Mouse (Mus musculus) forebrain, embryonic 11.5 days (tissue): ENCODE results near the gene Socs4. TPM values are rescaled to one million over a fixed set of nuclear protein-coding genes. Genes with fewer than 3 reads are reported as not detected.

Experiments used
- ATAC-seq: fragments of 200-750 bp; cut with Nextera tagmentation; replicated peaks from 2 replicates; pipeline ENCODE4 v1.8.0; 2017; ENCODE audit warnings: moderate TSS enrichment; ENCODE audit not compliant: low FRiP score
- DNase-seq: peaks from one replicate; pipeline ENCODE4 v3.0.0-alpha.2; 2017; ENCODE audit warnings: low spot score
- H3K27ac ChIP-seq: fragments of 300-500 bp; sonication (generic); 2 replicates; pipeline ENCODE4 v1.5.1; 2014; ENCODE audit warnings: low read depth, low read length
- H3K27me3 ChIP-seq: fragments of 300-500 bp; sonication (generic); 2 replicates; pipeline ENCODE4 v1.6.1; 2014; ENCODE audit warnings: mild to moderate bottlenecking, low read length, mixed read lengths; ENCODE audit not compliant: control insufficient read depth, insufficient read depth
- H3K36me3 ChIP-seq: fragments of 300-500 bp; sonication (generic); 2 replicates; pipeline ENCODE4 v1.6.1; 2014; ENCODE audit warnings: mild to moderate bottlenecking, low read length, moderate library complexity, mixed read lengths; ENCODE audit not compliant: control insufficient read depth, insufficient read depth
- H3K4me1 ChIP-seq: fragments of 300-500 bp; sonication (generic); replicated peaks from 2 replicates; pipeline ENCODE4 v1.6.1; 2014; ENCODE audit warnings: low read length, mixed read lengths; ENCODE audit not compliant: control insufficient read depth, insufficient read depth
- H3K4me2 ChIP-seq: fragments of 300-500 bp; sonication (generic); 2 replicates; pipeline ENCODE4 v1.6.1; 2014; ENCODE audit warnings: low read depth, mild to moderate bottlenecking, low read length, moderate library complexity, mixed read lengths; ENCODE audit not compliant: severe bottlenecking
- H3K4me3 ChIP-seq: fragments of 300-500 bp; sonication (generic); 2 replicates; pipeline ENCODE4 v1.5.1; 2014; ENCODE audit warnings: low read depth, low read length
- H3K9ac ChIP-seq: fragments of 300-500 bp; sonication (generic); 2 replicates; pipeline ENCODE4 v1.6.1; 2014; ENCODE audit warnings: low read length
- H3K9me3 ChIP-seq: fragments of 300-500 bp; sonication (generic); 2 replicates; pipeline ENCODE4 v1.6.1; 2016; ENCODE audit warnings: low read length, mixed read lengths; ENCODE audit not compliant: control insufficient read depth
- WGBS: fragments of 180-500 bp; shearing (Covaris S2); extraction: QIAGEN DNeasy Blood & Tissue Kit; methylation state at CpG from one replicate; pipeline ENCODE4 v1.1.7; 2014; 5-methylcytosine and 5-hydroxymethylcytosine counted together
- polyA plus RNA-seq: library from polyadenylated mRNA; unstranded; fragments of >200 nt; fragmentation: Nextera tagmentation; extraction: Ambion mirVana; gene quantifications from 2 replicates; pipeline ENCODE4 v1.2.1, GENCODE M21; 2014

Socs4 gene
- polyA plus RNA-seq, 1 experiment from 2014 or later, result 5.5 TPM

DNA sequence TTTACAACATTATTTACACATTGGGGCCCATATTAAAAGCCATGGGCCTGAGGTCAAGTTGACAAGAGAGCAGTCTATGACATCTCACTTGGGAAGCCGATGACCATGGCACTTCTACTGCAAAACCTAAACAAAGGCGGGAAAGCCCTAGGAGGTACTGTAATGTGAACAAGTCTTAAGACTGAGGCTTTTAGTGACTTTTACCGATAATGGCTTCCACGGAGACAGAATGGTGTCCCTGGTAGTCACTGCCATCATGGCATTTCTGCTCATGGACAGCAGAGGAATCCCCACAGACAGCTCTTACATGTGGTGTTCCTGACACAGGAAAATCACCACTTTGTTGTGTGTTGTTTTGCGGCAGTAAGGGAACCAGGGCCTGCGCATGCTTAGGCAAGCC is 35.7 kb upstream of the Socs4 start:
- Histone ChIP-seq H3K36me3 (peaks cover 7% of the 10 kb centered on the region), H3K9me3 (no peaks in the 10 kb centered on the region), H3K27me3 (no peaks in the 10 kb centered on the region), H3K4me1 (no peaks in the 10 kb centered on the region), H3K4me3 (no peak overlapping the region), H3K27ac (no peak overlapping the region), H3K4me2 (no peak overlapping the region), H3K9ac (no peak overlapping the region)
- WGBS, result 95% methylated on average over 6 of the region's 6 CpGs
- ATAC-seq (no peak), DNase-seq (no peak)

DNA sequence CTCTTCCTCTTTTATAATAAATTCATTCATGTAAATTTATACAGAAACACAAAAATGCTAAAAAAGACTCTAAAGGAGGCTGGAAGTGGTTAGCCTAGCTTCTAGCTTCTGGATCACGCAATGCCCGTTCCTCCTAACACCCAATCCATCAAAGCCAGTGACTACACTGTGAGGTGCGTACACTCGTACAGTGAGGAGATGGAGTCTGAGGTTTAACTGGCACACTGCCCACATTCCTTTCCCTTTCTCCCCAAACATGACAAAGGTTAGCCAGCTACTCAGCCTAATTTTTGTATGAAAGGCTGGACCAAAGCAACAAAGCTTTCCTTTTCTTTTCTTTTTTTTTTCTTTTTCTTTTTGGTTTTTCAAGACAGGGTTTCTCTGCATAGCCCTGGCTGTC is 34.0 kb upstream of the Socs4 start:
- no peak overlapping the region for H3K27ac ChIP-seq
- no peaks in the 10 kb centered on the region for H3K4me1 ChIP-seq
- WGBS, result 83% methylated on average over 4 of the region's 4 CpGs
- H3K4me2 ChIP-seq, result no peak overlapping the region
- peaks cover 12% of the 10 kb centered on the region for H3K36me3 ChIP-seq
- no peaks in the 10 kb centered on the region for H3K27me3 ChIP-seq
- ATAC-seq, result no peak
- no peaks in the 10 kb centered on the region for H3K9me3 ChIP-seq
- H3K9ac ChIP-seq, result no peak overlapping the region
- no peak overlapping the region for H3K4me3 ChIP-seq
- no peak for DNase-seq

DNA sequence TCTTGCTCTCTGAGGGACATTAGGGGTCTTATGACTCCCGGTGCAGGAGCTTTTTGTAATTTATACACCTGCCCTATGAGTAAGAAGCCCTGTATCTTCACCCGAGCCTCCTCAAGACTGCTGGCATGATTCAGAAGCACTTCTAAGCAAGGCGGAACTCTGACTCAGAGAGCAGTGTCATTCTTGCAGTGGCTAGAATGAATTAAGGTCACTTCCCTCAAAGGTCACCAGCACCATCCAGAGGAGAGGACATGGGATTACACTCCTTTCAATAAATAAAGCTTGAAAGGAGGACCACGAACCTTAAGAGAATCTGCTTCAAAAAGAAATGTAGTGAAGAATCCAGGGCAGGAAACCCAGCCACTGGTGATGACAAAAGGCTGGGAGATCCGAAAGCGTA is 26.9 kb upstream of the Socs4 start:
- Histone ChIP-seq H3K9me3 (no peaks in the 10 kb centered on the region), H3K36me3 (peaks cover 8% of the 10 kb centered on the region), H3K9ac (no peak overlapping the region), H3K4me2 (no peak overlapping the region), H3K4me3 (no peak overlapping the region), H3K27ac (no peak overlapping the region), H3K4me1 (no peaks in the 10 kb centered on the region), H3K27me3 (no peaks in the 10 kb centered on the region)
- ATAC-seq, result no peak
- no peak for DNase-seq
- WGBS, result 92% methylated on average over 6 of the region's 6 CpGs

- Histone ChIP-seq H3K9ac (no peak overlapping the region), H3K36me3 (peaks cover 7% of the 10 kb centered on the region; the same call in 1 of the 2 replicates), H3K4me3 (no peak overlapping the region), H3K4me1 (no peaks in the 10 kb centered on the region), H3K27ac (no peak overlapping the region), H3K27me3 (no peaks in the 10 kb centered on the region), H3K9me3 (no peaks in the 10 kb centered on the region), H3K4me2 (no peak overlapping the region)
- WGBS, result 95% methylated on average over 3 of the region's 3 CpGs
- DNase-seq (no peak), ATAC-seq (no peak)
Observed at GRCm38 (mm10) chr14:47264866-47265265, 11.9 kb upstream of the Socs4 start.

DNA sequence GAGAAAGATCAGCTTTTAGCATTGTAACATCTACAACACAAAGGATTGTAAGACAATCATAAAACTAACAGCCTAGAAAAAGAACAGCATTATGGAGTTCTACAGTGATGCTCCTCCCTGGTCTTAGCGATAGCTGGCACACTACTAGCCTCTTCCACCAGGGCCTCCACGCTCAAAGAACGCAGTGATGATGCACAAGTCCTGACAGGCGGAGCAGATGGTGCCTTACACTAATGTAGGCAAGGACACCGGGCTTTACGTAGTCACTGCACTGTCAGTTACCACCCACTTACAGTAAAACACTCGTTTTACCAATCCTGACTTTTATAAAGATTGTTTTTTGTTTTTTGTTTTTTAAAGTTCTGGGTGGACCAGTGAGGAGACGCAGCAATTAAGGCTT is 10.9 kb upstream of the Socs4 start:
- no peaks in the 10 kb centered on the region for H3K9me3 ChIP-seq
- DNase-seq (no peak), ATAC-seq (no peak)
- peaks cover 9% of the 10 kb centered on the region; the same call in 1 of the 2 replicates for H3K36me3 ChIP-seq
- no peaks in the 10 kb centered on the region for H3K27me3 ChIP-seq
- H3K4me3 ChIP-seq, result no peak overlapping the region
- no peak overlapping the region for H3K4me2 ChIP-seq
- no peaks in the 10 kb centered on the region for H3K4me1 ChIP-seq
- no peak overlapping the region for H3K9ac ChIP-seq
- 94% methylated on average over 8 of the region's 8 CpGs for WGBS
- no peak overlapping the region for H3K27ac ChIP-seq

- ATAC-seq, result no peak
- Histone ChIP-seq H3K4me3 (no peak overlapping the region), H3K27ac (no peak overlapping the region), H3K4me1 (no peaks in the 10 kb centered on the region), H3K9me3 (no peaks in the 10 kb centered on the region), H3K9ac (no peak overlapping the region), H3K27me3 (no peaks in the 10 kb centered on the region), H3K36me3 (peaks cover 13% of the 10 kb centered on the region; the same call in 1 of the 2 replicates), H3K4me2 (no peak overlapping the region)
- DNase-seq, result no peak
- 96% methylated on average over 4 of the region's 4 CpGs for WGBS
Observed at GRCm38 (mm10) chr14:47269056-47269455, 7.7 kb upstream of the Socs4 start.

- no peak for ATAC-seq
- H3K9ac ChIP-seq, result no peak overlapping the region
- 94% methylated on average over 2 of the region's 2 CpGs for WGBS
- no peak overlapping the region for H3K4me3 ChIP-seq
- no peaks in the 10 kb centered on the region for H3K9me3 ChIP-seq
- no peak overlapping the region for H3K4me2 ChIP-seq
- DNase-seq, result no peak
- no peak overlapping the region for H3K27ac ChIP-seq
- H3K27me3 ChIP-seq, result no peaks in the 10 kb centered on the region
- H3K36me3 ChIP-seq, result peaks cover 13% of the 10 kb centered on the region; the same call in 1 of the 2 replicates
- H3K4me1 ChIP-seq, result no peaks in the 10 kb centered on the region
Observed at GRCm38 (mm10) chr14:47269706-47270105, 7.0 kb upstream of the Socs4 start.

- peaks cover 13% of the 10 kb centered on the region; the same call in 1 of the 2 replicates for H3K36me3 ChIP-seq
- WGBS, result 72% methylated on average over 3 of the region's 3 CpGs
- ATAC-seq, result no peak
Observed at GRCm38 (mm10) chr14:47273751-47274150, 3.0 kb upstream of the Socs4 start.

DNA sequence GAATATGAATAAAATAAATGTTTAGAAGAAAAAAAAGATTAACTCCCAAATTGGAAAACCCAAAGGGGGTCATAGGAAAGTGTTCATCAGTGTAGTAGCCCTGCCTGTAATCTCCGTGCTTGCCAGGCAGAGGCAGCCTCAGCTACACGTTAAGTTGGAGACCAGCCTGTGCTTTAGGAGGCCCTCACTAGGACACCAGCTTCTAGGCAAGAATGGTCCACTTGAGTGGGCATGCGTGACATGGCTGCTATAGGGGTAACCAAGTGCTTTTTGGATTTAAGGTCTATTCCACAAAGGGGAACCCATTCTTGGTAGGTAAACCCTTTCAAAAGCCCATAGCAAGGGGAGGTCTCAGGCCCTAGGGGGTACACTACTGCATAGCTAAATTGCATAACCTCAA is 1.3 kb upstream of the Socs4 start:
- Histone ChIP-seq H3K36me3 (peaks cover 6% of the 10 kb centered on the region; the same call in 1 of the 2 replicates), H3K9me3 (no peaks in the 10 kb centered on the region), H3K27me3 (no peaks in the 10 kb centered on the region), H3K27ac (no peak overlapping the region), H3K4me2 (peak overlapping the region; percentile 78), H3K4me1 (peaks cover 5% of the 10 kb centered on the region; the same call in 1 of the 2 replicates), H3K4me3 (peak overlapping the region; percentile 52), H3K9ac (peak overlapping the region; percentile 67)
- 38% methylated on average over 3 of the region's 3 CpGs for WGBS
- no peak for ATAC-seq
- DNase-seq, result no peak

More at GRCm38 (mm10) chr14:47273751-47274150, 3.0 kb upstream of the Socs4 start:
- no peaks in the 10 kb centered on the region for H3K9me3 ChIP-seq
- H3K4me1 ChIP-seq, result peaks cover 5% of the 10 kb centered on the region; the same call in 1 of the 2 replicates
- no peak overlapping the region for H3K4me2 ChIP-seq
- H3K27me3 ChIP-seq, result no peaks in the 10 kb centered on the region
- no peak overlapping the region for H3K27ac ChIP-seq
- no peak for DNase-seq
- no peak overlapping the region for H3K9ac ChIP-seq
- no peak overlapping the region for H3K4me3 ChIP-seq
